Mouse (Mus musculus) kidney, adult 2 months (tissue): ENCODE measurements around the gene Psmd13. TPM values are rescaled to one million over a fixed set of nuclear protein-coding genes. Genes with fewer than 3 reads are reported as not detected.

Experiments used
- DNase-seq: peaks from one replicate; pipeline ENCODE4 v3.0.0; 2021
- H3K27ac ChIP-seq: fragments of 200-500 bp; 2 replicates; pipeline ENCODE4 v1.5.1; 2012; ENCODE audit warnings: low read depth, low read length, control low read depth, inconsistent platforms; ENCODE audit not compliant: insufficient read depth
- H3K27me3 ChIP-seq: fragments of 200-500 bp; replicated peaks from 2 replicates; pipeline ENCODE4 v1.6.1; 2012; ENCODE audit warnings: mild to moderate bottlenecking, moderate library complexity, low read length, inconsistent platforms; ENCODE audit not compliant: control insufficient read depth, insufficient read depth
- H3K36me3 ChIP-seq: fragments of 200-500 bp; 2 replicates; pipeline ENCODE4 v1.6.1; 2012; ENCODE audit warnings: mild to moderate bottlenecking, moderate library complexity, low read length, inconsistent platforms; ENCODE audit not compliant: control insufficient read depth, insufficient read depth
- H3K4me1 ChIP-seq: fragments of 200-500 bp; 2 replicates; pipeline ENCODE4 v1.6.1; 2011; ENCODE audit warnings: low read length; ENCODE audit not compliant: control insufficient read depth, insufficient read depth
- H3K4me3 ChIP-seq: fragments of 200-500 bp; 2 replicates; pipeline ENCODE4 v1.5.1; 2011; ENCODE audit warnings: mild to moderate bottlenecking, low read depth, low read length, control low read depth; ENCODE audit not compliant: insufficient read depth
- CTCF ChIP-seq: fragments of 200-500 bp; conservative IDR thresholded peaks from 2 replicates; pipeline ENCODE4 v1.5.1; 2011; ENCODE audit warnings: low read depth, mild to moderate bottlenecking, control low read depth, low read length, moderate library complexity, mixed read lengths; ENCODE audit not compliant: insufficient read depth, insufficient read length
- POLR2A ChIP-seq: fragments of 200-500 bp; IDR thresholded peaks from one replicate; pipeline ENCODE4 v1.6.1; 2011; ENCODE audit warnings: low read depth, low read length, control low read depth
- WGBS: fragments of 180-500 bp; shearing (Covaris S2); methylation state at CpG from one replicate; pipeline ENCODE4 v1.1.7; 2018; 5-methylcytosine and 5-hydroxymethylcytosine counted together
- polyA plus RNA-seq: library from polyadenylated mRNA; depleted of rRNA; stranded (reverse); fragments of >200 nt; gene quantifications from 2 replicates; pipeline ENCODE4 v1.2.3, GENCODE M21; 2012; rRNA removed

Gene Psmd13
- polyA plus RNA-seq = 66.8 and 75.2 TPM in 2 replicates

DNA sequence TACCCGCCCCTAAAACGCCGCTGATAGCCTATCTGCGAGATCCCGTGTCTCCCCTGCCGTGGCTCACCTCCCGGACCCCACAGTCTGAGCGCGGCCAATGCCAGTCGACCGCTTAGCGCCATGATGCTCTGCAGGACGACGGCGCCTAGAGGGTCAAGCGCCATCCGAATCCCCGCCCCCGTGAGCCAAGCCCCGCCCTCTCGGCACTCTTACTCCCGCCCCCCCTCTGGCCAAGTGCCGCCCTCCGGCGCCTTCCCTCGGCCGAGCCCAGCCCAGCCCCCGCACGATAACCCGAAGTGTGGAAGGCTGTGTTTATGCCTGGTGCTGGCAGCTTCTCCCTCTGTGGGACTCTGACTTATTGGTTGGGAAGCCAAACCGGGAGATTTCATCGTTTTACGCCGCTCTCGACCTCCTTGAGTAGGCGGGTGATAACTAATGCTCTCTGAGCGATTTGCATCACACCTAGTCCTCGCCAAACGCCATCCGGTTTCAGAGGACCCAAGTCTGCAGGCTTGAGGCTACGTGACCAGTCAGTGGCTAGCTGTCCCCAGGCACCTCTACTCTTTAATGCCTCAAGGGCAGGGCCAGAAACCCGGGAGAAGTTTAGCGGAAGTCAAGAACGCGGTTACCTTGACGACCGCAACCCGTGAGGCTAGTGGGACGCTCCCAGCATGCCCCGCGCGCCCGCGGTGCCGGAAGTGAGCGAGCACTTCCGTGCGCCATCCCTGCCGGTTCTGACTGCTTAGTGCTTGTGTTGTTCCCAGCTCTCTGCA, at the start of gene Psmd13, which contains the start of gene Sirt3:
Gene Psmd13 (plus strand): TSS at position 273 of the 773 bp plus-strand sequence.
Gene Sirt3 (minus strand): TSS at position 614 of the 773 bp plus-strand sequence.
- TF ChIP-seq CTCF = no peak
- TF ChIP-seq POLR2A = peak; percentile 36

GRCm38 (mm10) chr7:140833341-140833740, 48.4 kb upstream of the Psmd13 start:
- WGBS = 81% methylated on average over 4 of the region's 4 CpGs
- TF ChIP-seq POLR2A (no peak), CTCF (no peak)
- no peak overlapping the region for H3K27ac ChIP-seq
- peaks cover 4% of the 10 kb centered on the region; the same call in 1 of the 2 replicates for H3K4me1 ChIP-seq
- no peak for DNase-seq
- no peak overlapping the region for H3K4me3 ChIP-seq
- H3K27me3 ChIP-seq = no peaks in the 10 kb centered on the region
- no peaks in the 10 kb centered on the region for H3K36me3 ChIP-seq

More for the DNA sequence above, at the start of gene Psmd13, which contains the start of gene Sirt3:
- Histone ChIP-seq H3K4me1 (no peaks in the 10 kb centered on the region; the same call in 1 of the 2 replicates), H3K27ac (peak within 1 kb of the TSS; percentile 95), H3K36me3 (no peaks in the 10 kb centered on the region), H3K27me3 (no peaks in the 10 kb centered on the region), H3K4me3 (peak within 1 kb of the TSS; percentile 86)
- peak; percentile 97 for DNase-seq
- under 1% methylated on average over 59 of the region's 59 CpGs for WGBS

DNA sequence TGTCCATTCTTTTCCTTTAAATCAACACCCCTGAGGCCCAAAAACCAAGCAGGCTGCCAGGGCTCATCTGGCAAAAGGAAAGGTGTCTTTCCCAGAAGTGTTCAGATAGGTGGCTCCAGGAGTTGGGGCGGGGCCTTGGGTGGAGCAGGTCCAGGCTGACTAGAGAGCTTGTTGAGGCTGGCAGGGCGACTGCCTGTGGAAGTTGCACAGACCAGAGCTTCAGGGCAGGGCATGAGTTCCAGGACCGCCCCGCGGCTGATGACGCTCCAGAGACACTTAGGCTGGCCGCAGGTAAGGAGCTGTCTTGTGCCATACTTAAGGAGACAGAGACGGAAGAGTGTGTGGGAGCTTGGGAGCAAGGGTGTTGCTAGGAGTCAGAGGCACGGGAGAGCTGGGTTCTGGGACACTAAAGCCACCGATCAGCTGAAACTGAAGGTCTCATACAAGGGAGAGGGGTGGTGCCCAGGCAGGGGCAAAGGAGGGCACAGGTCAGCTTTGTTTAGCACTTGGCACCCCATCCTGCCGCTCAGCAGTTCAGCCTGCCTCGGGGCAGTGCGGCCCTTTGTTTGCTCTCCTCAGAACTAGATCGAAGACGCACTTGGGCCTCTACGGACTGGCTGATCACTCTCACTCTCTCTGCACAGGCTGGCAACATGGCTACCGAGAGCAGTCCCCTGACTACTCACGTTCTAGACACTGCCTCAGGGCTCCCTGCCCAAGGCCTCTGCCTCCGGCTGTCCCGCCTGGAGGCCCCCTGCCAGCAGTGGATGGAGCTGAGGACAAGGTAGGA, 46.6 kb upstream of the Psmd13 start, which contains the start of gene Urah:
Gene Urah (plus strand): TSS at position 51 of the 790 bp plus-strand sequence.
- H3K36me3 ChIP-seq = no peaks in the 10 kb centered on the region
- DNase-seq = peak; percentile 66
- H3K27me3 ChIP-seq = no peaks in the 10 kb centered on the region
- H3K27ac ChIP-seq = no peak within 1 kb of the TSS
- H3K4me1 ChIP-seq = peaks cover 4% of the 10 kb centered on the region; the same call in 1 of the 2 replicates
- 63% methylated on average over 20 of the region's 20 CpGs for WGBS
- no peak within 1 kb of the TSS for H3K4me3 ChIP-seq
- TF ChIP-seq POLR2A = no peak
- TF ChIP-seq CTCF = no peak

DNA sequence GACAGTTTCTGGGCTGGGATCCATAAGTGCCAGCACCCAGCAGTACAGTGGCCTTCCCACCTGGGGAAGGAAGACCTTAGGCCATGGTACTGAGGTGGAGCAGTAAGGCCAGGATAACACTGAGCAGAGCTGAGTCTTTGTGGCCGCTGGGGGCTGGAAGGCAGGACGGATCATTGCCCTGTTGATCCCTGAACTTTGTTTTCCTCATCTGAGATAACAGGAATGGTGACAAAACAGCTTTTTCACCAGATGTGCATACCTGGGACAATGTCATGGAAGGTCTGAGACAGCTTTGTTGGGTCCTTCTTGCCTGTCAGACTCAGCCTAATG, 46.0 kb upstream of the Psmd13 start:
- no peak for DNase-seq
- 76% methylated on average over 2 of the region's 2 CpGs for WGBS

DNA sequence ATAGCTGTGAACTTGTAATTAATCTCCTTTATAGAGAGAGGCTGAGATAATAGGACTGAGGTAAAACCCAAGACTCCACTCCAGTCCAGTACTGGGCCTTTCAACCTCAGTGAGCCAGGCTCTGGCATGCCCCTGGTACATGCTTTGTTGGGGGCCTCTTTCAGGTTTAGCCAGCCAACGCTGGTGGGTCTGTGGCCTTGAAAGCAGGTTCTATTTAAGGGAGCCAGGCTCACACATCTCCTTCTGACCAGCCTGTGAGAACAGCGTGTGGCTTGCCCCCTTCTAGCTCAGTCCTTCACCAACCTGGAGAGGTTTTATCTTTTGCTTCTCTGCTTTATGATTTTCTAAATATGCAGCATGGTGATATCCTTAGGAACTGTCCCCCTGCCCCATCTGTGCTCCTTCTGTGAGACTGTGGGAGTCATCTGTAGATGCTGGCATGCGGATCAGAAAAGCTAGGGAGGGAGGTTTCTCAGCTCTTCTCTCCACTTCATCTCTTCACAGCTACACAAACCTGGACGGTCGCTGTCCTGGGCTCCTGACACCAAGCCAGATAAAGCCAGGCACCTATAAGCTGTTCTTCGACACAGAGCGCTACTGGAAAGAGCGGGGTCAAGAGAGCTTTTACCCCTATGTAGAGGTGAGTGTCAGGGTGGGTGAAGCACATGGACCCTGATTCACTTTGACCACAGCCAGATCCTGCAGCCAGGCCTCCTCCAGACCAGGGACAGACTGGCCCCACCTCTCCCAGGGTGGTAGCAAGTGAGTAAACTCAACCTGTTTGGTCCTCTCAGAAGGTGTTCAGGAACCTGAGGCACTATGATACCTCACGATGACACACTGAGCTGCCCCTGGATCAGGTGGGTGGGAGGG, 45.3 kb upstream of the Psmd13 start:
- no peaks in the 10 kb centered on the region for H3K4me1 ChIP-seq
- 81% methylated on average over 9 of the region's 9 CpGs for WGBS
- no peaks in the 10 kb centered on the region for H3K27me3 ChIP-seq
- no peaks in the 10 kb centered on the region for H3K36me3 ChIP-seq
- no peak overlapping the region for H3K27ac ChIP-seq
- no peak for TF ChIP-seq CTCF
- no peak for TF ChIP-seq POLR2A
- DNase-seq = no peak
- no peak overlapping the region for H3K4me3 ChIP-seq

More for the DNA sequence above, 46.0 kb upstream of the Psmd13 start:
- H3K27ac ChIP-seq = no peak overlapping the region
- H3K36me3 ChIP-seq = no peaks in the 10 kb centered on the region
- no peak overlapping the region for H3K4me3 ChIP-seq
- peaks cover 2% of the 10 kb centered on the region; the same call in 1 of the 2 replicates for H3K4me1 ChIP-seq
- no peaks in the 10 kb centered on the region for H3K27me3 ChIP-seq
- TF ChIP-seq POLR2A (no peak), CTCF (no peak)

- TF ChIP-seq CTCF (no peak), POLR2A (no peak)
- DNase-seq = no peak
- H3K27ac ChIP-seq = no peak overlapping the region
- whole genome bisulfite sequencing = 54% methylated on average over 5 of the region's 5 CpGs
- H3K4me3 ChIP-seq = no peak overlapping the region
- no peaks in the 10 kb centered on the region for H3K4me1 ChIP-seq
- H3K27me3 ChIP-seq = no peaks in the 10 kb centered on the region
- H3K36me3 ChIP-seq = no peaks in the 10 kb centered on the region
Measured at GRCm38 (mm10) chr7:140839556-140839955, 42.2 kb upstream of the Psmd13 start.
